Mouse (Mus musculus): ENCODE results near the gene Rbm33. TPM values are rescaled to one million over a fixed set of nuclear protein-coding genes. Genes with fewer than 3 reads are reported as not detected.
A peak's percentile ranks its signal among the peaks of the same experiment; 100 is the strongest.

The Rbm33 gene
- total RNA-seq, 2 experiments from 2014 or later = 79.4 to 115 TPM

DNA sequence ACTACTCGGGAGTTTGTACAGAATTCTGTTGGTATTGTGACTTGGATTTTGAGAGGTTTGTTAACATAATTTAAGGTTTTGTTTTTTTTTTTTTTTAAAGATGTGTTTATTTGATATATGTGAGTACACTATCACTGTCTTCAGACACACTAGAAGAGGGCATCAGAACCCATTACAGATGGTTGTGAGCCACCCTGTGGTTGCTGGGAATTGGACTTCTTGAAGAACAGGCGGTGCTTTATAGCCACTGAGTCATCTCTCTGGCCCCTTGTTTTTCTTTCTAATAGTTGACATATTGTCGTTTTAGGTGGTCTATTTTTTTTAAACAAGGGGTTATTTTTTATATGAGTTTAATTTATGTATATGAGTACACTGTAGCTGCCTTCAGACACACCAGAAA lies 5.3 kb downstream of the Rbm33 start:
- ATAC-seq (replicated peaks; ENCODE audit: low FRiP score, poor library complexity, severe bottlenecking) = no peak

DNA sequence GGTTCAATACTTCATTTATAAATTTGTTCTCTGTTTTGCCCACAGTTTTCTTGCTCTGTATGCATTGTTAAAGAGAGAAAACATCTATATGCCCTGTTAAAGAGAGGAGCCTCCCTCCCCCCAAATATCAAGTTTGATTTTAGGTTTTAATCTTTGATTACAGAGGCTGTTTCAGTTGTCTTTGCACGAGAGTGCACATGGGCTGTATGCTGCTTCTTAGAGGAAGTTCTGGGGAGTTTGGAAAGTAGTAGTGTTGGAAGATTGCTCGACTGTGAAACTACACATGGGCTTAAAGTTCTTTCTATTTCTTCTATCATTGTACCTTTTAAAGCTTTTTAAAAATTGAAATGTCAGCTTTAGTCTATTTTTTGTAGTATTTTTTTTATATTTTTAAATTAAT lies 6.9 kb downstream of the Rbm33 start:
- no peak for ATAC-seq (replicated peaks; ENCODE audit: low FRiP score, poor library complexity, severe bottlenecking)

DNA sequence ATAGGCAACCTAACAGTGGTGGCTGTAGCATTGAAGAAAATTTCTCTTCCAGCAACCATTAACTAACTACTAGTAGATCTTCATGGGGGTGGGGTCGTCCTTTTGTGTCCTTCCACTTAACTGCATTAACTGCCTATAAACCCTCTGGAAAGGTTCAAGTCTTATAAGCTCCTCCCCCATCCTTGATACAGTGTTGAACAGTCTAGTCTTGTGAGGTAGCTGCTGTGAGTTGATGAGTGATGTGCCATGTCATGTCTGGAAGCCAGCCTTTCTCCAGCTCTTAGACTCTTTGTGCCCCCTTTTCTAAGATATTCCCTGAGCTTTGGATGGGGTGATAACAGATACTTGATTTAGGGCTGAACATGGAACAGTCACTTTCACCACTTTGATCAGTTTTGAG lies 7.5 kb downstream of the Rbm33 start:
- no peak for ATAC-seq (replicated peaks; ENCODE audit: low FRiP score, poor library complexity, severe bottlenecking)

DNA sequence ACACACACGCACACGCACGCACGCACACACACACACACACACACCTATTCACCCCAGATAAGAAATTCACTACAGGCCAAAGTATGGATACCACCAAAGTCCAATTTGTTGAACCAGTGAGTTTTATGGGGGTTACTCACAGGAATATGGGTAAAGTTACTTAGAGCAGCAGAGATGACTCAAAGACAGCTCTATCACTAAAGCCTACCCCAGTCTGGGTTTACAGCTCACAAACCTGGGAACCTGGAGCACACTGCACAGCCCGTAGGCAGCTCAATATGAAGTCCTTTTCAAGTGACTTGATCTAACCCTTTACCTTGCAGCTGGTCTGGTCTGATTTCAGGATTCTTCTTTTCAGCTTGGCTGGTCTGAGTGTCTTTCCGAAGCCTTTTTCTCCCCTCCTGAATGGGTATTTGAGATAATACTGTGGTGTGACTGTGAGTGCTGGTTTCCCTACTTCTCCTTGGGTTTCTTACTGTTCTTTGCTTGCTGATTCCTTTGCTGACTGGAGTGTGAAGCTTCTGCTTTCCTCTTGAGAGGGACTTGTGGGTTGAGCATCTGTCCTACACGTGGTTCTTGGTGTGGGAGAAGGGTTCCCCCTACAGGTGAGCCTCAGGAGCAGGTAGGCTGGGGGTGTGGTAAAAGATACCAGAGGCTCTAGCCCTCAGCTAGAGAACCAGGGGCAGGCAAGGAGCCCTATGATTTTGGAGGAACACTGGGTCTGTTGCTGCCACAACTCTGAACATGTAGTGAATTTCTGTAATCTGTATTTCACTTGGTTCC lies 12.3 kb downstream of the Rbm33 start:
- peak; percentile 78 for ATAC-seq (replicated peaks; ENCODE audit: low FRiP score, poor library complexity, severe bottlenecking)

DNA sequence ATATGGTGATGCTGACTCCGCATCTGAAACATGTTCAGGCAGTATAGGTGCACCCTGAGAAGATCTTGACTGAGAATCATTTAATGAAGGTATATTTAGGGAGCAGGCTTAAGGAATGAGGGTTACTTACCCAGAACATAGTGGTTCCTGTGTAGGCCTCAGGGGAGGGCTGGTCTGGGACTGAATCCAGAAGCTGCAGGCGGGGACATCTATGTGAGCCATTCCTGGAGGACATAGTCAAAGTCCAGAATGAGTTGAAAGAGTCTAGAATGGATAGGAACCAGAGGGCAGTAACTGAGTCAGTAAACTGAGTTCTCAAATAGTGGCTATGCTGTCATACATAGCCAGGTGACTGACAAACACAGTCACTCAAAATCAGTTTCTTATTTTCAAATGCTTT lies 16.8 kb downstream of the Rbm33 start:
- ATAC-seq (replicated peaks; ENCODE audit: low FRiP score, poor library complexity, severe bottlenecking) = no peak

DNA sequence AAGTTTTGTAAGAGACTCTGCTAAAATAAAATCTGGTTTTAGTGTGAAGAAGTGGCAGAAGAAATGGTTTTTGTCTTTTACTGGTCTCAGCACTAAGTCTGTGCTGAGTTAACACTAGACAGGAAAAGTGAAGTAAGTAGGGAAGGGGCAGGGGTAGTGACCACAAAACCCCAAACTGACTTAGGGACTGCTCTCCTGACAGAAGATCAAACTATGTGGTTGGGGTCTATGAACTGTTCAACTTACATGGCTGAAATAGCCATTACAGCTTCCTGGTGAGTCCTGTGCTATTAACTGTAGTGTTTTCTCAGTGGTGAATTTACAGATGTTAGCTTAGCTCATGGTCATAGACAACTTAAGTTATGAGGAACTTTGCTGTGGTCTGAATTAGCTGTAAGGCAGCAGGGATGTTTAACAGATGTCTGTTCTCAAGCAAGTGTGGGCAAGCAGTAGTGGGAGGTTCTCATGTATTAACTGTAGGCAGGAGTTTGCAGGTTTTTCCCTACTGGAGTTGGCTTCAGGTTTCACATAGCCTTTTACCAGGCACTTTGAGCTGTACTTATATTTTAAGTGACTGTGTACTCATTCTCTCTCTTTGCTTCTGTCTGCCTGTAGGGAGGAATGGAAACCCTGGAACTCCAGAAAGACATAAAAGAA lies 35.1 kb downstream of the Rbm33 start:
- ATAC-seq (replicated peaks; ENCODE audit: low FRiP score, poor library complexity, severe bottlenecking) = no peak

DNA sequence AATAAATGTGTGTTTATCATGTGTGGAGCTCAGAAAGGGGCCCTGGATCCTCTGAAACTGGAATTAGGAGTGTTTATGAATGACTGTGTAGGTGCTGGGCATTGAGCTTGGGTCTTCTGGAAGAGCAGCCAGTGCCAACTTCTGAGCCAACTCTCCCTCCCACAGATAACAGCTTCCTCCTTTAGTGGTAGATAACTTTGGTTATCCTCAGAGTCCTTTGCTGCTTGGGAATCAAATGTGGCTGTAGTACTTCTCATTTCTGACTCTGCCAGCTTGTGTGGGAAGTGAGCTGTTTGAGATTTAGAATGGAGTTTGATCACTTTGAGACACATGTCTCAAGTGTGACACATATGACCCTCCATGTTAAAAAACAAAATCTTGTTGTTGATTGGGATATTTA lies 38.7 kb downstream of the Rbm33 start:
- ATAC-seq (replicated peaks; ENCODE audit: low FRiP score, poor library complexity, severe bottlenecking) = no peak

DNA sequence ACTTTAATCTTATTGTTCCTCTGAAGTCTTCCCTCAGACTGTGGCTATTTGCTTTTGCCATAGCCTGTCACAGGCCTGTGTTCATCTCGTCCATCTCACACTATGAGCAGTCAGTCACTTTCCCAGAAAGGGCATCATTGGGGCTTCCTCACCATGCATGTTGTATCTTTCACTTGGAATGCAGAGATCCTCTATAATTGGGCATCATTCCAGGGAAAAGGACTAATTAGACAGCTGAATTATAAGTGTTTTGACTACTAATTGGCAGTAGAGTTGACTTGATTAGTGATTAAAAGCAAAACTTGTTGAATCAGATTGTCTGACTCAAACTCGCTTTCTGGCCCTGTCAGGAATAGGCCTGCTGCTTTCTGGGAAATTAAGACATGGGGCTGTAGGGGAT lies 43.8 kb downstream of the Rbm33 start:
- no peak for ATAC-seq (replicated peaks; ENCODE audit: low FRiP score, poor library complexity, severe bottlenecking)

DNA sequence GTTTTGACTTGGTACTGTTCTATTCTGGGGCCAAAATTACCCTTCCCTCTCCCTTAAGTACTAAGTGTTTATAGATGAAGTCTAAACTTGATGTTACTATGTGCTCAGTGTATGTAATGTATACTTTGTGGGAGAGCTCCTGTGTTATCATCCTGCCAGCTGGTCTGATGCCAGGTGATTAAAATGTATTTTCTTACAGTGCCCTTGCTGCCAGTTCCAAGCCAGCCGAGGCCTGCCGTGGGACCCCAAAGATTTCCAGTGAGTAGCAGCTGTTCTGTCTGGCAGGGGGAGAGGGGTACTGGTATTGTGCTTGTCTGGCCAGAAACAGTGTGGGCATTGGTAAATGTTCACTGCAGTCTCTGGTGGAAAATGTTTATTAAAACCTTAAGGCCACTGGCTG lies 51.1 kb downstream of the Rbm33 start:
- ATAC-seq (replicated peaks; ENCODE audit: low FRiP score, poor library complexity, severe bottlenecking) = no peak

DNA sequence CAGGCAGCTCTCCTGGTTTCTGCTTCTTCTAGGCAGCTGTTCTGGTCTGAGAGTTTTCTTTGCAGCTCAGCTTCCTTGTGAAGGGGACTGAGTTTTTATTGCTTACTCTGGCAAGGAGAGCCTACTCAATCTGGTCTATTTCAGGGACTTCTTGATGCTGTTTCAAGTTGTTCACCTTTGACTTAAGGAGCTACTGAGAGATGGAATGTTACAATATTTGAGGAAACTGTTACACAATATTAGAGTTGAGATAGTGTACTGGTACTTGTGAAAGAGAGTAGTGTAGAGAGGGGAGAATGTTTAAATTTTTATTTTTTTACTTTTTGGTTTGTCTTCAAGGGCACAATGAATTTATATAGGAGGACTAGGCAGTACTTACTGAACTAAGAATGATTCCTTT lies 53.9 kb downstream of the Rbm33 start:
- no peak for ATAC-seq (replicated peaks; ENCODE audit: low FRiP score, poor library complexity, severe bottlenecking)

DNA sequence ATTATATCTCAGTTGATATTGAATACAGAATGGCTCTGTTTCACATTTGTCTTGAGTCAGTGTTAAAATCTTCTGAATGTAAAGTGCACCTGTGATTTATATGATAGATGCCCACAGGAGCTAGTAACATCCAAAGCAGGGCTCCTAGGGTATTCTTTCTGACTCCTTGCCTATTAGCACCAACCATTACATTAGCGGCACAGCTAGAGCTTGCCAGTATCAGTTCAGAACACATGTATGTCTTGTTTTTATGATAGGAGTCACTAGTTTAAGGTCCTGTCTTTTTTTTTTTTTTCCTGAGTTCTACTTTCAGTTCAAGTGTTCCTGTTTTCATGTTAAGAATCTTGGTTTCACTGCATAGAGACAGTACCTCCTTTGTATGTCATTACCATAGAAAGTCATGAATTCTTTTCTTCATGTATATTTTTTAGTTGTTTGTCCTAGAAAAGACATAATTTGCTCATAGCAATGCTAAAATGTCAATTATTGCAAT lies 55.3 kb downstream of the Rbm33 start:
- peak; percentile 77 for ATAC-seq (replicated peaks; ENCODE audit: low FRiP score, poor library complexity, severe bottlenecking)

DNA sequence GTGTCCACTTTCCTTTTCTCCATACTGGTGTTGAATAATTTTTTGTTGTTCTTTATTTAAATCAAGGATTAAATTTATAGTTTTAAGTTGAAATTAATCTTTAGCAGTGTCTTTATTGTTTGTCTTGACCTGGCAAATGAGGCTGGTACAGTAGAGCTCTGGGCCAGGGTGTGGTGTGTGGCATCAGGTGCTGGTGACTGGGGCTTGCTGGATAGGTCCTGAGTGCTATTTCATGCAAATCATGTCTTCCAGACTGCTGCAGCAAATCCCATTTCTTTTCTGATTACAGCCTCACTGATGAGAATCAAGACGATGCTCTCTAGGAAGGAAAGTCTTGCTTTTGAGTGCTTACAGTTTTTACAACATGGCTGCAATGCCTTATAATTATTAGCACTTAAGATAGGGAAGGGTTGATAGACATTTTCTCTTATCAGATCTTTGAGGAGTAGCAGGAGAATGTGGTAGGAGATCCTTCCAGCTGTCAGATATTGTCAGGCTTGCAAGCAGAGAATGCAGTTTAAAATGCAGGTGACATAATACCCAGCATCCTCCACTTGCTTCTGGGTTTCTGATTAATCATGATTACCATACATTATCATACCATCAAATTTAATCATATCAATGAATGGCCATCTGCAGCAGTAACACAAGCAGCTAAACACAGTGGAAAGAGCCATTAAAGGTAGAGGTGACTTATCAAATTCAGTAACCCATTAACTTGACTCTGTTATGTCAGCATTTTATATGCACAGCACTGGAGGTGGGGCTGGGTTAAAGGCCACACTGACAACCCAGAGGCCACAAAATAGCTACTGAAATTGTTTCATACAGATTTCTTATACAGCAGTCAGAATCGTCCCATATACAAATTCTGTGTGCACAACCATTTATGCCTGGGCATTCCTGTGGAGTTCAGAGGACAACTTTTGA lies 56.8 kb downstream of the Rbm33 start:
- no peak for ATAC-seq (replicated peaks; ENCODE audit: low FRiP score, poor library complexity, severe bottlenecking)

DNA sequence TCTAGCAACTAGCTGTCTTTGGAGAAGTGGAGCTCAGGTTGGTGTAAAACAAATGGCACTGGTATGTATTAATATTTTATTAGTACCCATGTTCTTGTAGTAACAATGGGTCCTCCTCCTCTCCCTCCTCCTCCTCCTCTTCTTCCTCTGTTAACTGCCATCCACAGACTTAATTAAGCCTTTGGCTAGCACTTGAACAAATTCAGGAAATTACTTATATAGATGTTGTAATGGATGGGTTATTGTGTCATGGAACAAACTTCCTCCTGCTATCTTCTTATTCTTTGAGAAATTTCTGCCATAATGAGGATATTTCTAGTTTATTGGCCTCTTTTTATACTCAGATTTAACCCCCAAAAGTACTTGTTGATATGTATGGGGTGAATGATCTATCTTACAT lies 60.4 kb downstream of the Rbm33 start:
- ATAC-seq (replicated peaks; ENCODE audit: low FRiP score, poor library complexity, severe bottlenecking) = no peak

DNA sequence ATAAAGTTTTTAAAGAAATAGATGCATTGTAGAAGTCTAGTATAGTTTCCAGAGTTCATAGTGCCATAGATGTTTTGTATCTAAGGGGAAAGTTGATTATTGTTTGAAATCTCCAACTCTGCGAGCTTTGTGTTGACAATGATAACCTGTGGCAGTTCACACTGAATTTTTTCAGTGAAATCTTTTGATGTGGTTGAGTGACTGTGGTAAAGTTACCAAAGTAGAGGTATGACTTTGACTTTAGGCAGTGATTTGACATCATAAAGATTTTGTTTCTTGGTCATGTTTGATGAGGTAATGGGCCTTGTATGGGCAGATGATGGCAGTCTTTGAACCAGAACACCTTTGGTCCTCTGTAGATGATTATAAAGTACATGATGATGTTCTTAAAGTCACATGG lies 65.4 kb downstream of the Rbm33 start:
- no peak for ATAC-seq (replicated peaks; ENCODE audit: low FRiP score, poor library complexity, severe bottlenecking)

DNA sequence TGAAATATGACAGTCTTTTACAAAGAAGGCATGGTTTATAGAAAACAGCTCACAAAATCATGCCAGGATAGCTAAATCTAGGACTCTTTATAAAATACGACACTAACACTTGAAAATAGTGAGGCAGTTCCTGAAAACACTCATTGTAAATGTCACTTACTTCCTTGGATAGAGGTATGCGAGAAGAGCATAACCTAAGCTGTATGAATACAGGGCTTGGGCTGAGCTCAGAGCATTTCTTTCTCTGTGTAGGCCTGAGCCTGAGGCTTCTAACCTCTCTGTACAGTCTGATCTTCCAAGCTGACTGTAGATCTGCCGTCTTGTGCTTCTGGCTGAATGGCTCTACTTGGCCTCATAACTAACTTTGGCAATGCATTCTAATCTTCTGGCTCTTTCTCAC lies 69.9 kb downstream of the Rbm33 start:
- ATAC-seq (replicated peaks; ENCODE audit: low FRiP score, poor library complexity, severe bottlenecking) = no peak

DNA sequence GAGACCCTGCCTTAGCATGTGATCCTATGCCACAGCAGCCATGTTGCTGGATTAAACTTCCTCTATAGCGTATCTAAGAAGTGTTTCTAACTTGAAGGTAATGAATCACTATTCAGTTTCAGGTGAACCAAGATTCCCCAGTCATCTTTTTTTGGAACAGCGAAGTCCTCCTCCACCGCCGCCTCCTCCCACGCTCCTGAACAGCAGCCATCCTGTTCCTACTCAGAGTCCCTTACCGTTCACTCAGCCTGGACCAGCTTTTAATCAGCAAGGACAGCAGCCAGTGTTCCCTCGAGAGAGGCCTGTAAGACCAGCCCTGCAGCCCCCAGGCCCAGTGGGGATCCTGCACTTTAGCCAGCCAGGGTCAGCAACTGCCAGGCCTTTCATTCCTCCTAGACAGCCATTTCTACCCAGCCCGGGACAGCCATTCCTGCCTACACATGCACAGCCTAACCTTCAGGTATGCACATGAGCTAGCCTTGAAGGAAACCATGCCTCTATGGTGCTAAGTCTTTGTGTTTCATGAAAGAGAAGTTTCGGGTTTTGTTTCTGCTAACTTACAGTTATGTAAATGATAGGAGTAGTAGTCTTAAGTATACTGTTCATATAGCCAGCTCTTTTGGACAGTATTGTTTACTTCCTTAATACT lies 70.7 kb downstream of the Rbm33 start:
- ATAC-seq (replicated peaks; ENCODE audit: low FRiP score, poor library complexity, severe bottlenecking) = no peak

DNA sequence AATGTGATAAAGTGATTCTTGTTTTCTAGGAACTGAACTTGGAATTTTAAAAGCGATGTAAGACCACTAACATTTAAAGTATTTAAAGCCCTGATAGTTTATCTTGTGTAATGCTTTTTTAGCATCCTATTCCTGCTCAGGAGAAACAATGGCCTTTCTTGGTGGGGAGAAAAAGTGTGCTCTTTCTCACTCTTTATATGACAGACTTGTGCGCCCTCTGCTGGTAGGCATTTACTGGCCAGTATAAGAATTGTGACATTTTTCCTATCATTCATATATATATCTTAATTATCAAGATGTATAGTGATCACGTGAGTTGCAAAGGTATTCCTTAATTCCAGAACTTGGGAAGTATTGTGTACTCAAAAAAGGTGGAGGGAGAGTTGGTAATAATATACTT lies 71.3 kb downstream of the Rbm33 start:
- ATAC-seq (replicated peaks; ENCODE audit: low FRiP score, poor library complexity, severe bottlenecking) = 0 out of 2 replicates have a peak, but pooled peaks have one; percentile 56

DNA sequence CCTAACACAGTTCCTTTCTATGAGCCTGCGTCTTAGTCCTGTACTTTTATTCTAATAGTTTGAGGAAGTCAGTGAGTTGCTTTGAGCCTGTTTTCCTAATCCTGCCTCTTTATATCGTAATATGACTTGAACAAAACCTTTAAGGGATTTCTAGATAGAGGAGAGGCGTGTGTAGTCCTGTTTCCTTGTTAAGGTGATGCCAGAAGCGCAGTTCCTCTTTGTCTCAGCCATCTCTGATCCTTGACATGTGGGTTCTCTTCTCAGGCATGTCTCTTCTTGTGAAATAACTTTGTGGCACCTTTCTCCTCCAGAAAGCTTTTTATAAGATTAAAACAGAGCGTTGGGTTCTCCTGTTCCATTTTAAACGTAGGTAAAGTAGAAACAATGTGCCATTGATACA lies 73.3 kb downstream of the Rbm33 start:
- no peak for ATAC-seq (replicated peaks; ENCODE audit: low FRiP score, poor library complexity, severe bottlenecking)

DNA sequence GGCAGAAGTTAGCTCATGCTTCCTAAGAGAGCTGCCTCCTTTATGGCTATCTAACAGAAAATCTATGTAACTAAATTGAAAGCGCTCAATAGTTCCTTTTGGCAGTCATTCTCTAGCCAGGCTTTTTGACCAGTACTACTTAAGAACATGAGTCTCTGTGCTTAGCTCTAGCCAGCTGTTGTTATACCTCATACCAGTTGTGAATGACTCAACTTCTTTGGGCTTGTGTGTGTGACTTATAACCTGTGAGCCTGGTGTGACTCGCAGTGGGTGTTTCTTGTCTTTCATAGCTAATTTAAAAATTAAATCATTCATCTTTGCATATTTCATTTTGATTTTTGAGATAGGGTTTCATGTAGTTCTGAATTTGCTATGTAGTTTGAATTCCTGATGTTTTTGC lies 80.4 kb downstream of the Rbm33 start:
- ATAC-seq (replicated peaks; ENCODE audit: low FRiP score, poor library complexity, severe bottlenecking) = no peak

DNA sequence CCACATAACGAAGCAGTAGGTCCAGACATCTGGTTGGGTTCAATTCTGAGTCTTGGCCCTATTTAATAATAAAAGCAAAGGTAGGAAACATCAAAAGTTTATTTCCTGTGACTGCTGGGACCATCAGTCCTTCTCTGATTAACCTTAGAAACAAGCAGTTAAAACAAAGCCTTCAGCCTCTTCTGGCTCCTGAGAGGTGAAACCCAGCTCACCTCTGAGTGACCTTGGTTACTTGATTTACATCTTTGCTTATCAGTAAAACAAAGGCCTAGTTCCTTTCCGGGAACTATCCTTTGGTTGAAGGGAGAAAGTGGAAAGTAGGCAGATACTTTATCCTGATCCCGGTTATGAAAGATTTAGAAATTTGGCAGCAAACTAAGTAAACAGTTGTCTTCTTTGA lies 81.8 kb downstream of the Rbm33 start:
- no peak for ATAC-seq (replicated peaks; ENCODE audit: low FRiP score, poor library complexity, severe bottlenecking)
